Mouse (Mus musculus) hindbrain, postnatal 0 days (tissue): ENCODE measurements around the gene Tmsb10. TPM values are rescaled to one million over a fixed set of nuclear protein-coding genes. Genes with fewer than 3 reads are reported as not detected.

Source experiments
- ATAC-seq: fragments of 200-750 bp; cut with Nextera tagmentation; 2 replicates; pipeline ENCODE4 v1.8.0; 2017; ENCODE audit warnings: mild to moderate bottlenecking, moderate TSS enrichment, moderate library complexity
- DNase-seq: peaks from one replicate; pipeline ENCODE4 v3.0.0-alpha.2; 2015; ENCODE audit warnings: low spot score
- H3K27ac ChIP-seq: fragments of 300-500 bp; sonication (generic); 2 replicates; pipeline ENCODE4 v1.5.1; 2014; ENCODE audit warnings: mild to moderate bottlenecking
- H3K27me3 ChIP-seq: fragments of 300-500 bp; sonication (generic); 2 replicates; pipeline ENCODE4 v1.6.1; 2014; ENCODE audit warnings: low read length, mixed read lengths; ENCODE audit not compliant: insufficient read depth
- H3K36me3 ChIP-seq: fragments of 300-500 bp; sonication (generic); 2 replicates; pipeline ENCODE4 v1.6.1; 2014; ENCODE audit warnings: low read length, mixed read lengths; ENCODE audit not compliant: insufficient read depth
- H3K4me1 ChIP-seq: fragments of 300-500 bp; sonication (generic); 2 replicates; pipeline ENCODE4 v1.6.1; 2014; ENCODE audit warnings: antibody characterized with exemption, low read length, mixed read lengths; ENCODE audit not compliant: insufficient read depth
- H3K4me2 ChIP-seq: fragments of 300-500 bp; sonication (generic); 2 replicates; pipeline ENCODE4 v1.6.1; 2014; ENCODE audit warnings: low read depth, mild to moderate bottlenecking, low read length, moderate library complexity, mixed read lengths
- H3K4me3 ChIP-seq: fragments of 300-500 bp; sonication (generic); 2 replicates; pipeline ENCODE4 v1.5.1; 2014; ENCODE audit warnings: low read length
- H3K9ac ChIP-seq: fragments of 300-500 bp; sonication (generic); replicated peaks from 2 replicates; pipeline ENCODE4 v1.6.1; 2014; ENCODE audit warnings: mild to moderate bottlenecking, low read length, moderate library complexity, mixed read lengths
- H3K9me3 ChIP-seq: fragments of 300-500 bp; sonication (generic); 2 replicates; pipeline ENCODE4 v1.6.1; 2016; ENCODE audit warnings: low read length, mixed read lengths
- CTCF ChIP-seq: IDR thresholded peaks from 2 replicates; pipeline ENCODE4 v1.5.1; 2016; ENCODE audit warnings: antibody characterized with exemption, control low read depth, low read depth
- WGBS: fragments of 180-500 bp; shearing (Covaris S2); extraction: QIAGEN DNeasy Blood & Tissue Kit; methylation state at CpG from one replicate; pipeline ENCODE4 v1.1.7; 2014; 5-methylcytosine and 5-hydroxymethylcytosine counted together
- polyA plus RNA-seq: library from polyadenylated mRNA; unstranded; fragments of >200 nt; fragmentation: Nextera tagmentation; extraction: Ambion mirVana; gene quantifications from 2 replicates; pipeline ENCODE4 v1.2.1, GENCODE M21; 2015
- total RNA-seq: library from RNA; depleted of rRNA; stranded (reverse); fragments of >200 nt; gene quantifications from 2 replicates; pipeline ENCODE4 v1.2.3, GENCODE M21; 2014; rRNA removed

Gene Tmsb10
- total and polyA plus RNA-seq, 2 experiments from 2014 or later: 166 to 5,541 TPM

DNA sequence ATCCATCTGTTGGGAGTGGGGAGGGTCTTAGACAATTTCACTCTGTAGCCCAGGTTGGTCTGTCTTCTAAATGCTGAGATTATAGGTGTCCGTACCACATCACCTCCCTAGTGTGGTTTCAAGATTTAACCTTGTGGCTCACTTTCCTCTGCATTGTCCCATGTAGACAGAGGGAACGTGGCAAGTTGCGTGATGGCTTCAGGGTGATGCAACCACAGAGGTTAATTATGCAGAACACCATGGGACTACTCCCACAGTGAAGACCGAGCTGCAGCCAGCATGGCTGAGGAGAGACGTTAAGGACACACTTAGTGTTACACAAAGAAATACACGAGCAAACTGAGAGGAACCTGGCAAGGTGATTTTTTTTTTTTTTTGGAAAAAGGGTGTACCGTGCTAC is 42.2 kb downstream of the Tmsb10 start:
- ATAC-seq: no peak
- WGBS: 77% methylated on average over 7 of the region's 7 CpGs
- no peak overlapping the region for H3K27ac ChIP-seq

DNA sequence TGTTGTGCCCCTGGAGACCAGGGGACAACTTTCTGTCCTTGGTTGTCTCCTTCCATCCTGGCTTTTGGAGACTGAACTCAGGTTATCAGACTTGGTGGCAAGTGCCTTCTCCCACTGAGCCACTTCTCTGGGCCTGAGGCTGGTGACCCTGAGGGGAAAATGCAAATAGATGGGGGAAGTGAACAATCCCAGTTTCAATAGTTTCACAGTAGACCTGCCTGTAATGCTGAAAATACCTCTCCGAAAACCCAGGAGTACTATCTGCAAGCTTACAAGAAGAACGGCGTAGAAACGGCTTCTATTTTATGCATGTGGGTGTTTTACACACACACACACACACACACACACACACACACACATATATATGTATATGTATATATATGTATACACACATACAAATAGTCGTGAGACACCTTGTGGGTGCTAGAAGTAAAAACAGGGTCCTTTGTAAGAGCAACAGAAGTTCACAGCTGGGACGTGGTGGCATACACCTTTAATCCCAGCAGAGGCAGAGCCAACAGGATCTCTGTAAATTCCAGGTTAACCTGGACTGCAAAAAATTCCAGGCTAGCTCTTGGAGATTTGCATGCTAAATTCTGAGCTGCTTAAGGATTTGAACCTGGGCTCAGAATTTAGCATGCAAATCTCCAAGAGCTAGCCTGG is 44.3 kb downstream of the Tmsb10 start:
- 86% methylated on average over 6 of the region's 6 CpGs for WGBS
- H3K9me3 ChIP-seq: no peaks in the 10 kb centered on the region
- TF ChIP-seq CTCF: peak; percentile 8; the same call in 1 of the 2 replicates

More for the DNA sequence above, 42.2 kb downstream of the Tmsb10 start:
- DNase-seq: no peak
- H3K27me3 ChIP-seq: no peaks in the 10 kb centered on the region
- H3K4me1 ChIP-seq: no peaks in the 10 kb centered on the region
- no peaks in the 10 kb centered on the region for H3K9me3 ChIP-seq
- H3K36me3 ChIP-seq: no peaks in the 10 kb centered on the region
- no peak overlapping the region for H3K4me2 ChIP-seq
- no peak overlapping the region for H3K4me3 ChIP-seq
- TF ChIP-seq CTCF: no peak
- no peak overlapping the region for H3K9ac ChIP-seq

DNA sequence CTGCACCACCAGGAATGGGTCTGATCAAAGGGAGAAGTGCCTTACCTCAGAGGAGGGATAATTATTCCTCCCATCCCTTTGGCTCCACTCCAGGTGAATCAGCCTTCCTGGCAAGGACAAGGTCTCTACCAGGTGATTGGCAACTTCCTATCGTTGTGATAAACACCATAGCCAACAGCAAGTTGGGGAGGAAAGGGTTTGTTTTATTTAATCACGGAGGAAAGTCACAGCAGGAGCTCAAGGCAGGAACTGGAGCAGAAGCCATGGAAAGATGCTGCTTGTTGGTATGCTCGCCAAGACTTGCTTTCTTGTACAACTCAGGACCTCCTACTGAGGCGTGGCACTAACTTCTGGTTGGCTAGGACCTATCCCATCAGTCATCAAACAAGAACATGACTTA is 47.3 kb downstream of the Tmsb10 start:
- Histone ChIP-seq H3K27me3 (no peaks in the 10 kb centered on the region), H3K4me1 (no peaks in the 10 kb centered on the region), H3K36me3 (no peaks in the 10 kb centered on the region), H3K4me2 (no peak overlapping the region), H3K27ac (no peak overlapping the region), H3K9ac (no peak overlapping the region), H3K4me3 (no peak overlapping the region), H3K9me3 (no peaks in the 10 kb centered on the region)
- no peak for TF ChIP-seq CTCF
- no peak for ATAC-seq
- DNase-seq: no peak
- 57% methylated on average over 4 of the region's 4 CpGs for WGBS

More for the DNA sequence above, 44.3 kb downstream of the Tmsb10 start:
- Histone ChIP-seq H3K27me3 (no peaks in the 10 kb centered on the region), H3K4me1 (no peaks in the 10 kb centered on the region), H3K27ac (no peak overlapping the region), H3K36me3 (no peaks in the 10 kb centered on the region), H3K4me2 (no peak overlapping the region), H3K9ac (no peak overlapping the region), H3K4me3 (no peak overlapping the region)
- no peak for ATAC-seq
- DNase-seq: no peak

Other genes starting within 250 kb of the Tmsb10 start
- gene Tcf7l1, start 169.5 kb downstream of the Tmsb10 start, total RNA-seq: 2.4 and 4.0 TPM in 2 replicates
- 8.2 and 9.1 TPM in 2 replicates for gene Tcf7l1, start 169.5 kb downstream of the Tmsb10 start, polyA plus RNA-seq
- 66.5 and 76.9 TPM in 2 replicates for gene Kcmf1, start 58.8 kb downstream of the Tmsb10 start, total RNA-seq
- 50.1 and 51.0 TPM in 2 replicates for gene Kcmf1, start 58.8 kb downstream of the Tmsb10 start, polyA plus RNA-seq